Mouse (Mus musculus) testis, adult 2 months (tissue): Measurements from ENCODE around the gene Cidec. TPM values are rescaled to one million over a fixed set of nuclear protein-coding genes. Genes with fewer than 3 reads are reported as not detected.

Experiments
- H3K27ac ChIP-seq: fragments of 200-500 bp; 2 replicates; pipeline ENCODE4 v1.5.1; 2012; ENCODE audit warnings: low read depth, low read length; ENCODE audit not compliant: control insufficient read depth, insufficient read depth
- H3K27me3 ChIP-seq: fragments of 200-500 bp; 2 replicates; pipeline ENCODE4 v1.6.1; 2012; ENCODE audit warnings: mild to moderate bottlenecking, low read length, moderate library complexity; ENCODE audit not compliant: control insufficient read depth, insufficient read depth
- H3K36me3 ChIP-seq: fragments of 200-500 bp; 2 replicates; pipeline ENCODE4 v1.6.1; 2012; ENCODE audit warnings: mild to moderate bottlenecking, low read length; ENCODE audit not compliant: control insufficient read depth, insufficient read depth
- H3K4me1 ChIP-seq: fragments of 200-500 bp; 2 replicates; pipeline ENCODE4 v1.6.1; 2012; ENCODE audit warnings: low read length; ENCODE audit not compliant: control insufficient read depth, insufficient read depth
- H3K4me3 ChIP-seq: fragments of 200-500 bp; 2 replicates; pipeline ENCODE4 v1.5.1; 2012; ENCODE audit warnings: low read depth, mild to moderate bottlenecking, low read length, moderate library complexity, mixed read lengths; ENCODE audit not compliant: control insufficient read depth
- CTCF ChIP-seq: fragments of 200-500 bp; IDR thresholded peaks from 2 replicates; pipeline ENCODE4 v1.5.1; 2012; ENCODE audit warnings: low read depth, mild to moderate bottlenecking, inconsistent platforms, low read length, moderate library complexity; ENCODE audit not compliant: control insufficient read depth, insufficient read depth, insufficient replicate concordance
- POLR2A ChIP-seq: fragments of 200-500 bp; IDR thresholded peaks from 2 replicates; pipeline ENCODE4 v1.6.1; 2012; ENCODE audit warnings: low read depth, mild to moderate bottlenecking, inconsistent platforms, low read length, moderate library complexity; ENCODE audit not compliant: control insufficient read depth
- polyA plus RNA-seq: library from polyadenylated mRNA; depleted of rRNA; stranded (reverse); fragments of >200 nt; gene quantifications from 2 replicates; pipeline ENCODE4 v1.2.3, GENCODE M21; 2012

Cidec gene
- polyA plus RNA-seq, 1 experiment, result 1.7 TPM

DNA sequence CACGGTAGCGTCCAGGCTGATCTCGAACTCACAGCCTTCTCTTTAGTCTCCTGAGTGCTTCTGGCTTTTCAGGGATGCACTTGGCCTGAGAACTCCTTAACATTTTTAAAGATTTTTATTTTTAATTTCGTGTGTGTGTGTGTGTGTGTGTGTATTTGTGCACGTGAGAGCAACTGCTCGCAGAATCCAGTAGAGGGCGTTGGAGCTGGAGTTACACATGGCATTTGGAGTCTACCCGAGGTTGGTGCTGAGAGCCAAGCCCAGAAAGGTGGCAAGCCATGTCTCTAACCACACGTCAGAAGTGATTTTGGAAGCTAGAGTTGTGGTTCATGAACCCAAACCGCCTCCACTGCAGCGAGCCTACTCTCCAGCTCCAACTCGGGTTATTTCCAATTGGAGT lies 7.5 kb upstream of the Cidec start:
- Histone ChIP-seq H3K4me3 (peak overlapping the region; percentile 100), H3K36me3 (peaks cover under 1% of the 10 kb centered on the region; the same call in 1 of the 2 replicates), H3K4me1 (peaks cover 6% of the 10 kb centered on the region), H3K27ac (peak overlapping the region; percentile 93), H3K27me3 (no peaks in the 10 kb centered on the region)
- TF ChIP-seq CTCF, result peak; percentile 15; the same call in 1 of the 2 replicates
- TF ChIP-seq POLR2A, result no peak

DNA sequence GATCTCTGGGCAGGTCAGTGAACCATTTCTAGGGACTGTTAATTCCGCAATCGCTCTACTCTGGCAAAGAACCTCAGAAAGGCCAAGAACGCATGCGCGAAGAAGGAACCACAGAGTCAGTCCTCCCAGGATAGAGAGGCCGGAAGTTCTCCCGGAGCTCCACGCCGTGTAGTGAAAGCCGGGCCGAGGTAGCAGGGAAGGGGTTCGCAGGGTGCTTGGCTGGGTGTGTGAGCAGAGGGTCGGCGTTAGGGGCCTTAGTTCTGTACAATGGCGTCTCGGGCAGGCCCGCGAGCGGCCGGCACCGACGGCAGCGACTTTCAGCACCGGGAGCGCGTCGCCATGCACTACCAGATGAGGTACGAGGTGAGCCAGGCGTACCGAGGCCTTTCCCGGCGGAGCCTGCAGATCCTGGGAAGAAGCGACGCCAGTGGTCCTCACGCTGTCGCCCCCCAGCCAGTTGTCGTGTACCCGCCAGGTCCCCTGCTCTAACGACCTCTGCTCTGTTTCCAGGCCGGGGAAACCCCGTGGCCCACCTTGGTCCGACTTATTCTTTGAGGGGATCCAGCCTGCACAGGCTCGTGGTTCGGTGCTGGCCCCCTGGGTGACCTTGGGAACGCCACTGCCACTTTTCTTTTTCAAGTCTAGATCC lies 7.0 kb upstream of the Cidec start, which contains the start of gene Jagn1:
Jagn1 (plus strand) TSS at position 128 of the 649 bp plus-strand sequence.
- Histone ChIP-seq H3K27ac (peak within 1 kb of the TSS; percentile 93), H3K4me1 (peaks cover 6% of the 10 kb centered on the region), H3K36me3 (no peaks in the 10 kb centered on the region), H3K27me3 (no peaks in the 10 kb centered on the region), H3K4me3 (peak within 1 kb of the TSS; percentile 100)
- TF ChIP-seq CTCF, result no peak
- peak; percentile 80 for TF ChIP-seq POLR2A

DNA sequence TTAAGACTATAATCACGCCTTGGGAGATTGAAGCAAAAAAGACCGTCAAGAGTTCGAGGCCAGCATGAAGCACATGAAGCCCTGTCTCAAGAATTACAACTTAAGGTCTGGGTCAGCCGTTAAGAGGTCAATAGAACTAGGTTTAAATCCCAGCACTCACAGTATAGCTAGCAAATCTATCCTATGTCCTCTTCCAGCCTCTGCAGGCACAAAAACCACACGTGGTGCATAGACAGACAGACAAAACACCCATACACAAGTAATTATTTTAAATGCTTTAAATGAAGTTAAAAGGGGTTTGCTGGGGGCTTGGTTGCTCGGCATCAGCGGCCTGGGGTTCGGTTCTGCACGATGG lies 6.5 kb upstream of the Cidec start:
- Histone ChIP-seq H3K4me1 (peaks cover 6% of the 10 kb centered on the region), H3K27ac (peak overlapping the region; percentile 51), H3K27me3 (no peaks in the 10 kb centered on the region), H3K4me3 (peak overlapping the region; percentile 100), H3K36me3 (no peaks in the 10 kb centered on the region)
- TF ChIP-seq CTCF (no peak), POLR2A (no peak)

DNA sequence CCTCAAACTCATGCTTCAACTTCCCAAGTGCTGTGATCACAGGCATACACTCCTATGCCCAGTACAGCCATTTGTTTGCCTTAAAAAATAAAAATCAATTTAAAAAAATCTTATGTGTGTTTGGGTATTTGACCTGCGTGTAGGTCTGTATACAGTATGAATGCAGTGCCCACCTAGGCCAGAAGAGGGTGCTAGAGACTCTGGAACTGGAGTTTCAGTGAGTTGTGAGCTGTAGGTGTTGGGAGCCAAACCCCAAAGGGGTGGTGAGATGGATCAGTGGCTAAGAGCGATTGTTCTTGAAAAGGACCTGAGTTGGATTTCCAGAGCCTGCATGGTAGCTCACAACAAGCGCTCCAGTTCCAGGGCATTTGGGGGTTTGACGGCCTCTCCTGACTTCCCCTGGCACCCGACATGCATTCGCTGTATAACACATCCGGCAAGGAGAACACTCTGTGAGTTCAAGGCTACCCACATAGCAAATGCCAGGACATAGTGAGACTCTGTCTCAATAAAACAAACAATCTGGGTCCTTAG lies 5.7 kb upstream of the Cidec start:
- no peak for TF ChIP-seq POLR2A
- TF ChIP-seq CTCF, result peak; percentile 49; the same call in 1 of the 2 replicates
- no peak overlapping the region for H3K4me3 ChIP-seq
- no peaks in the 10 kb centered on the region for H3K27me3 ChIP-seq
- no peaks in the 10 kb centered on the region for H3K36me3 ChIP-seq
- no peak overlapping the region for H3K27ac ChIP-seq
- peaks cover 6% of the 10 kb centered on the region for H3K4me1 ChIP-seq

DNA sequence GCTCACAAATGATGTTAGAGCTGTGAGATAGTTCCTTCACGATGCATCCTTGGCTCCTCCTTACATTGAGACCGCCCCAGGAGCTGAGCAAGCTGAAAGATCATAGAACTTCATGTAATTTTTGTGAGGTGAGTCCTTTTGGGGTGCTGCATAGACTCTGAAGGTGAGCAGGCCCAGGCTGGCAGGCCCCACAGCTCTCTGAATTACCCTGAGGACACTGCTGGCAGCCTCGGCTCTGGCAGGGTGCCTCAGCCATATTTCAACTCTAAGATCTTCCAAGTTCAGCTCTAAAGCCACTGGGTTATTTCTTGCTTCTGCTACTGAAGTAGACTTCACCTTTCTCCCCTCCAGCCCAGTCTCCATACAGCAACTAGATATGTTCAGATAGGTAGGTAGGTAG lies 5.1 kb upstream of the Cidec start:
- TF ChIP-seq POLR2A (no peak), CTCF (no peak)

DNA sequence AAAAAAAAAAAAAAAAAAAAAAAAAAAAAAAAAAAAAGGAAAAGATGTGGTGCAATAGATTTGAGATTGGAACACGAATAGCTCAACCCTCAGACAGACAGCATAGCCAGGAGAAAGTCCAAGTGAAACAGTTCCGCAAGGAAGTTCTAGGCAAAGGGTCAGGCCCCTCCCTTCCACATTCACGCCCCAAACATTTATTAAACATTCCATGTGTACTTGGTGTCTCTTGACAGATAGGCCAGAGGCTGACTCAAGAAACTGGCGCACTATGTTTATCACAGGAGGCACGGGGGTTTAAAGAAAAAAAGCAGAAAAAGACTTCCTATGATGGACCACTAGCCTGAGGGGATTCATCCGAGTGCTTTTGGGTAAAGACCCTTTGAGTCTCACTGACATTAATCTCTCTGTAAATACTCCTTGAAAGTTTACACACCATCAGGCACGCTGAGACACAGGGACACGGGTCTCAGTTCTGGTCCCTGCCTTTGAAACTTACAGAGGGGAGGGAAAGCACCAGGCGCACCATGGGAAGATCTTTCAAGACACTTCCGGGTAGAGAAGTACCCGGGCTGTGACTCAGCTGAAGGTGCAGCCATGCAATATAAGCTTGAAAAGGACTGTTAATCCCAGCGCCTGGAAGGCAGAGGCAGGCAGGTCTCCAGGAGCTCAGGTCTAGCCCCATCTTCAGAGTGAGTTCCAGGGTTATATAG lies 3.3 kb upstream of the Cidec start:
- no peak overlapping the region for H3K27ac ChIP-seq
- TF ChIP-seq CTCF (no peak), POLR2A (no peak)
- no peak overlapping the region for H3K4me3 ChIP-seq
- no peaks in the 10 kb centered on the region for H3K36me3 ChIP-seq
- no peaks in the 10 kb centered on the region for H3K27me3 ChIP-seq
- peaks cover 6% of the 10 kb centered on the region for H3K4me1 ChIP-seq

More for the DNA sequence above, 5.1 kb upstream of the Cidec start:
- Histone ChIP-seq H3K27ac (no peak overlapping the region), H3K36me3 (no peaks in the 10 kb centered on the region), H3K27me3 (no peaks in the 10 kb centered on the region), H3K4me3 (no peak overlapping the region), H3K4me1 (peaks cover 6% of the 10 kb centered on the region)

DNA sequence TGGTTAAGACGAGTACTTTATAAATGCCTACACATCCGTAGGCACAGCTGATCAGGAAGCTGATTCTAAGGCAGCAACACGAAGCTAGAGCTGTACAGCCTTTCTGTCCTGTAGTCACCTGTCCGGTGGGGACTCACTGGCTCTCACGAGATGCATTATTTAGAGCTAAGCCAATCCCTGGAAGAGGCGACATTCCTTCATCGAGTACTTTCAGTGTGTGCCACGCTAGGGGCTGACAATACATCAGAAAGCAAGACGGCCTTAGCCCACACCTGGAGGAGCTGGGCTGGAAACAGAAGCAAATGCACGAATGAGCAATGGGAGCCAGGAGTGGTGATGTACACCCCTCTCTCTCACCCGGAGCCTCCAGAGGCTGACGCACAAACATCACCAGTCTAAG lies 1.6 kb upstream of the Cidec start:
- H3K4me1 ChIP-seq, result no peaks in the 10 kb centered on the region; the same call in 1 of the 2 replicates
- TF ChIP-seq POLR2A (no peak), CTCF (no peak)
- H3K27me3 ChIP-seq, result no peaks in the 10 kb centered on the region
- H3K36me3 ChIP-seq, result no peaks in the 10 kb centered on the region
- H3K27ac ChIP-seq, result no peak overlapping the region
- no peak overlapping the region for H3K4me3 ChIP-seq
